Mouse (Mus musculus) adrenal gland, adult 18-20 months (tissue): ENCODE results near the gene Gpatch8. TPM values are rescaled to one million over a fixed set of nuclear protein-coding genes. Genes with fewer than 3 reads are reported as not detected.

ENCODE experiments used
- DNase-seq, 2 experiments: peaks; one replicate each; pipeline ENCODE4 v3.0.0; 2021 to 2022; ENCODE audit warnings: low spot score in 2 of 2
- total RNA-seq, 2 experiments: library from RNA; stranded (reverse); gene quantifications; 1 replicate in 1 of 2; 2 replicates in 1 of 2; pipeline ENCODE4 v1.2.3; 2021

Gpatch8 gene
- total RNA-seq, 2 experiments from 2014 or later = 24.6 to 29.8 TPM

GRCm38 (mm10) chr11:102455740-102456396 lies 100.3 kb downstream of the Gpatch8 start:
- DNase-seq = peak; percentile 62 to 68

- DNase-seq = no peak
Measured at GRCm38 (mm10) chr11:102453131-102453530, 103.1 kb downstream of the Gpatch8 start.

GRCm38 (mm10) chr11:102449043-102450008 lies 106.9 kb downstream of the Gpatch8 start:
- DNase-seq = no peak

- DNase-seq = no peak
Measured at GRCm38 (mm10) chr11:102448327-102448726, 107.9 kb downstream of the Gpatch8 start.

- DNase-seq = peak; percentile 83 to 86
Measured at GRCm38 (mm10) chr11:102447497-102447896, 108.7 kb downstream of the Gpatch8 start, which contains the start of gene Fam171a2. Gene Fam171a2 (minus strand): TSS chr11:102447682.

- DNase-seq = no peak
Measured at GRCm38 (mm10) chr11:102446581-102447461, 109.4 kb downstream of the Gpatch8 start.

GRCm38 (mm10) chr11:102445891-102446361 lies 110.3 kb downstream of the Gpatch8 start:
- DNase-seq = no peak

GRCm38 (mm10) chr11:102445264-102445890 lies 110.8 kb downstream of the Gpatch8 start:
- DNase-seq = no peak

- DNase-seq = no peak
Measured at GRCm38 (mm10) chr11:102444781-102445180, 111.4 kb downstream of the Gpatch8 start.

- no peak for DNase-seq
Measured at GRCm38 (mm10) chr11:102444321-102444720, 111.9 kb downstream of the Gpatch8 start.

- DNase-seq = no peak
Measured at GRCm38 (mm10) chr11:102443740-102444139, 112.5 kb downstream of the Gpatch8 start.

- DNase-seq = no peak
Measured at GRCm38 (mm10) chr11:102442089-102442488, 114.1 kb downstream of the Gpatch8 start.

GRCm38 (mm10) chr11:102441434-102441833 lies 114.8 kb downstream of the Gpatch8 start:
- no peak for DNase-seq

GRCm38 (mm10) chr11:102440255-102440654 lies 115.9 kb downstream of the Gpatch8 start:
- DNase-seq = no peak

GRCm38 (mm10) chr11:102439093-102440082 lies 116.8 kb downstream of the Gpatch8 start:
- DNase-seq = no peak

GRCm38 (mm10) chr11:102438212-102439092 lies 117.7 kb downstream of the Gpatch8 start:
- DNase-seq = peak; percentile 87 to 90

GRCm38 (mm10) chr11:102437120-102438061 lies 118.8 kb downstream of the Gpatch8 start:
- DNase-seq = peak; percentile 72 to 75
